8 mouse cellular contexts compared by ENCODE assay signal in the genomic region with DNA sequence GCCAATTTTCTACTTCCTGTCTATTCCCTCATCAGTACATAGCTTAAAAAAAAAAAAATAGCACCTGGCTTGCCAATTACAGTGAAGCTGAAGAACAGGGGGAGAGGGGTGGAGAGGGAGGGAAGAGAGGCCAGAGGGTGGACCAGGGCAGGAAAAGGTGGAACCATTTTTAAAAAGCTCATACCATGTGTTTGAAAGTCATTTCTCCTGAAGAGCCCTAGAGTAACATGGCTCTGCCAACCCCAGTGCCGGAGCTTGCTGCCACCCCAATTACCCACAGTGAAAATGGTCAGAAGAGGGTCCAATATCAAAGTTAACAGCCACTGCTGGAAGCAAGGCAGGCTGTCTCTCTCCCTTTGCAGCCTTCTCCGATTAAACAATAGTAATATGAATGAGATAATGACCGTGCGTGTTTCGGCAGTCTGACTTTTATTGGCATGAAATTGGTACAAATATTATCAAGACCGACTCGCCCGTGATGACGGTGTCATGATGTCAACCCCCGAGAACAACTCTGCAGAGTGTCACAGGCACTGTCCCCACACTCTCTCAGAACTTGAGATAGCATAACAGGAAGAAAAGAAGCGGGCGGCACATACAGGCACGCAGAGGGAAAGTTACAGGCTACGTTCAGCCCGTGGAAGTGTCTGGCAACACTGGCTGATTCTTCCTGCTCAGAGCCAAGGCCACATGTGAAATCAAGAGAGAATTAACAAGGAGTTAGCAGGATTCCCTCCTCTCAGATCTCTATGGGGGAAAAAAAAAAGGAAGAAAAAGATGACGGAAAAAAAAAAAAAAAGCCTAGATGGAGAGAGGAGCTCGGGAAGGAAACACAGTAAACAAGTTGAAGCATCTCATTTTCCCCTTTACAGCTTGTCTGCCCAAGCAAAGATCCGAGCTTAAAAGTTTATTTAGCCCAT.
DNase-seq lines count a peak whose midpoint lies in the region; ATAC-seq and TF ChIP-seq lines count a peak whose summit lies in the region.

No protein-coding gene starts in this region.

- no peaks in the 10 kb centered on the region for H3K27me3 ChIP-seq in neural tube, embryonic 11.5 days (ENCODE audit: control insufficient read depth, insufficient read depth, low read length)
- no peaks in the 10 kb centered on the region for H3K27me3 ChIP-seq in limb, embryonic 15.5 days
- no peaks in the 10 kb centered on the region for H3K27me3 ChIP-seq in midbrain, postnatal 0 days (ENCODE audit: insufficient read depth, low read length)

- no peak overlapping the region for H3K9ac ChIP-seq in neural tube, embryonic 11.5 days (ENCODE audit: low read length)
- H3K9ac ChIP-seq in limb, embryonic 15.5 days, result no peak overlapping the region
- no peak overlapping the region for H3K9ac ChIP-seq in midbrain, postnatal 0 days (replicated peaks; ENCODE audit: low read length, poor library complexity, severe bottlenecking)

- 36% methylated on average over 18 of the region's 18 CpGs for WGBS in neural tube, embryonic 11.5 days
- WGBS in limb, embryonic 15.5 days, result 20% methylated on average over 18 of the region's 18 CpGs
- WGBS in midbrain, postnatal 0 days, result 24% methylated on average over 18 of the region's 18 CpGs

- no peak for DNase-seq in neural tube, embryonic 11.5 days (ENCODE audit: low spot score)
- no peak for DNase-seq in neural tube, embryonic 10.5 days (ENCODE audit: extremely low spot score, low spot score)
- peak; percentile 67 for DNase-seq in heart, postnatal 4 days
- DNase-seq in midbrain, postnatal 0 days (ENCODE audit: low spot score), result no peak
- DNase-seq in thymus, postnatal 36 days, result peak; percentile 50 to 62
- DNase-seq in ovary, adult 18-20 months (ENCODE audit: low spot score), result no peak

- TF ChIP-seq CTCF in midbrain, postnatal 0 days (IDR thresholded peaks at IDR 0.05), result no peak

- no peak overlapping the region for H3K27ac ChIP-seq in neural tube, embryonic 11.5 days (ENCODE audit: low read depth, low read length)
- H3K27ac ChIP-seq in limb, embryonic 15.5 days, result peak overlapping the region; percentile 9; the same call in 1 of the 2 replicates
- H3K27ac ChIP-seq in midbrain, postnatal 0 days (ENCODE audit: low read depth, low read length), result 0 out of 2 replicates have a peak overlapping the region, but pooled peaks have one; percentile 38

- peak overlapping the region; percentile 24 for H3K4me2 ChIP-seq in neural tube, embryonic 11.5 days (ENCODE audit: low read depth)
- H3K4me2 ChIP-seq in limb, embryonic 15.5 days, result peak overlapping the region; percentile 43
- H3K4me2 ChIP-seq in midbrain, postnatal 0 days (ENCODE audit: low read depth, low read length, poor library complexity, severe bottlenecking), result peak overlapping the region; percentile 40

- H3K4me3 ChIP-seq in neural tube, embryonic 11.5 days (ENCODE audit: low read depth, low read length), result no peak overlapping the region
- peak overlapping the region; percentile 21 for H3K4me3 ChIP-seq in limb, embryonic 15.5 days
- peak overlapping the region; percentile 6; the same call in 1 of the 2 replicates for H3K4me3 ChIP-seq in midbrain, postnatal 0 days (ENCODE audit: low read depth, low read length)

- no peaks in the 10 kb centered on the region for H3K9me3 ChIP-seq in neural tube, embryonic 11.5 days (ENCODE audit: control insufficient read depth, low read length)
- H3K9me3 ChIP-seq in limb, embryonic 15.5 days, result no peaks in the 10 kb centered on the region
- no peaks in the 10 kb centered on the region for H3K9me3 ChIP-seq in midbrain, postnatal 0 days (ENCODE audit: low read length)

- no peak for ATAC-seq in neural tube, embryonic 11.5 days (ENCODE audit: insufficient read depth, low FRiP score, low TSS enrichment)
- ATAC-seq in erythroblast, adult 5-6 weeks (replicated peaks; ENCODE audit: low FRiP score, poor library complexity, severe bottlenecking), result peak; percentile 66
- ATAC-seq in limb, embryonic 15.5 days (ENCODE audit: insufficient number of reproducible peaks, low FRiP score, low TSS enrichment, low read depth), result no peak
- ATAC-seq in midbrain, postnatal 0 days (ENCODE audit: low FRiP score), result no peak

- H3K4me1 ChIP-seq in neural tube, embryonic 11.5 days (ENCODE audit: control insufficient read depth, insufficient read depth, low read length), result peaks cover 24% of the 10 kb centered on the region
- peaks cover 27% of the 10 kb centered on the region for H3K4me1 ChIP-seq in limb, embryonic 15.5 days
- H3K4me1 ChIP-seq in midbrain, postnatal 0 days (ENCODE audit: insufficient read depth, low read length), result peaks cover 3% of the 10 kb centered on the region; the same call in 1 of the 2 replicates

- H3K36me3 ChIP-seq in neural tube, embryonic 11.5 days (ENCODE audit: control insufficient read depth, insufficient read depth, low read length), result no peaks in the 10 kb centered on the region
- H3K36me3 ChIP-seq in limb, embryonic 15.5 days, result no peaks in the 10 kb centered on the region
- H3K36me3 ChIP-seq in midbrain, postnatal 0 days (ENCODE audit: insufficient read depth, low read length), result no peaks in the 10 kb centered on the region

Comparison
In these comparisons a context has a peak if more than half of its experiments do, and no peak if none do; other contexts are left out.
1. DNase-seq: peak in heart, postnatal 4 days (single experiment) and thymus, postnatal 36 days (2 of 2); none in neural tube, embryonic 11.5 days (single experiment), neural tube, embryonic 10.5 days (single experiment), midbrain, postnatal 0 days (single experiment) and ovary, adult 18-20 months (single experiment).
2. Peak in every context shown above with its lines, with median percentiles within 50 percentile points of each other: H3K4me2 ChIP-seq.